ENCODE assay signal across 1 mouse cellular context in the genomic region with DNA sequence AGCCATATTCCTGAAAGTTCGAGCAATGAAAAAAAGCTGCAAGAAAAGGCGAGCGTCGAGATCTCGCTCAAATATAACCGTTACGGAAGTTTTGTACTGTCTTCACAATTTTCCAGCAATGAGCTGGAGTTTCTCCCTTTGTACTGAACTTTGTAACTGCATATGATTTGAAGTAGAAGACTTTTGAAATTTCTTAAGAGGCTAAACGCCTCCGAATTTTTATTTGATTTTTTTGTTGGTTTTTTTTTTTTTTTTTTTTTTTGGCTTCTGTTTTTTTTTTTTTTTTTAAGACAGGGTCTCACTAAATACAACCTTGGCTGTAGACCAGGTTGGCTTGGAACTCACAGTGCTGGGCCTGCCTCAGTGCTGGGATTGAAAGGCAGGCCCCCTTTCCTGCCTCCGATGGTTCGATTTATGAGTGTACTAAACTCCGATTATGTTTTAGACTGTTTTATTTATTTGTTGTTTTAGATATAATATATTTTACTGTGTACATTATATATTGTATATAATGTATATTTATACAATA.
TF ChIP-seq lines count a peak whose summit lies in the region.

No protein-coding gene starts in this region.

TF ChIP-seq in MEL, 35 proteins besides CTCF, POLR2A, EP300 and RAD21:
- 0 out of 2 replicates have a peak, but pooled peaks have one; percentile 2 for TF ChIP-seq POLR2AphosphoS2 (IDR thresholded peaks at IDR 0.05; ENCODE audit: low read length)
- TF ChIP-seq E2F4 (IDR thresholded peaks at IDR 0.05; ENCODE audit: borderline replicate concordance, low read depth, low read length): no peak
- no peak for TF ChIP-seq ZC3H11A (IDR thresholded peaks at IDR 0.05; ENCODE audit: low read depth, low read length)
- peak; percentile 94 for TF ChIP-seq ZNF384 (IDR thresholded peaks at IDR 0.05; ENCODE audit: low read depth, low read length)
